Mouse (Mus musculus) heart, postnatal 10 days (tissue): ENCODE measurements around the gene Odf2l. TPM values are rescaled to one million over a fixed set of nuclear protein-coding genes. Genes with fewer than 3 reads are reported as not detected.
A peak's percentile ranks its signal among the peaks of the same experiment; 100 is the strongest.

Source experiments
- DNase-seq, 2 experiments: peaks; one replicate each; pipeline ENCODE4 v3.0.0; 2021
- intact Hi-C: fragments of 180-260 bp; cut with DNase I; formaldehyde crosslinking; loops from one replicate; pipeline ENCODE4 v1.15.1; 2025
- total RNA-seq, 2 experiments: library from RNA; stranded (reverse); gene quantifications; 2 replicates each; pipeline ENCODE4 v1.2.3; 2021

Odf2l gene
- total RNA-seq: 10 to 100 TPM; 15.2 to 16.7 TPM

DNA sequence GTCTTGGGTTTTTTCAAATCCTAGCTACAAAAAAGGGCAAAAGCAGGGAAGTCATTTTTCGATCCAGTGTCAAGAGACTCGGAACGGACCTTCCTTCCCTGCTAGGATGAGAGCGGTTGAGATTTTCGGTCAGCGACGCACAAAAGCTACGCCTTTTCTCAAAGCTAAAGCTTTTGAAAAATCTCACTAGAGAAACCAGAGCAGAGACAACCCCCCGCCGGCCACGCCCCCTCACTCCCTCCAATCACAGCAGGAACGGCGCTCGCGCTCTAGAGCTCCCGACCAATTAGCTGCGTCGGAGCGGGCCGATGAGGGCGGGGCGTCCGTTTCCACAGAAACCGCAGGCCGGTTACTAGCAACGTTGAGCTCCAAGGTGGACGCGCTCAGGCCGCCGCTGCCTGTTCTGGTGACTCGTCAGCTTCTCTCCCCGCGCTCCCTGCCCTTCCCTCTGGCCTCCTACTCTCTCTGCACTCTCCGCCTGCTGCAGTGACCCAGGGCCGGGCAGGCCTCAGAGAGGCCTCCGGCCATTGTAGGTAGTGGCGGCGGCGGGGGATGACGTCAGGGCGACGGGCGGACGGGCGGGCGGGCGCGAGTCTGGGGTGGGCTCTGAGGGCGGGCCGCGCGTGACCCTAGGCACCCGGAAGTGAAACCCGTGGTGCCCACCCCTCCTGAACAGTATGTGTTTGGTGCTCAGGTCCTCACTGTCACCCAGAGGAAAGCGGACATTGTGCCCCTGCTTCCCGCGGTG is at the start of gene Odf2l:
TSS of gene Odf2l (plus strand) at position 335 of the 748 bp plus-strand sequence.
- DNase-seq: peak; percentile 98
- intact Hi-C loops: no loop called here

GRCm38 (mm10) chr3:145068964-145069363 is 49.4 kb upstream of the Odf2l start:
- intact Hi-C loops: no loop called here
- no peak for DNase-seq

DNA sequence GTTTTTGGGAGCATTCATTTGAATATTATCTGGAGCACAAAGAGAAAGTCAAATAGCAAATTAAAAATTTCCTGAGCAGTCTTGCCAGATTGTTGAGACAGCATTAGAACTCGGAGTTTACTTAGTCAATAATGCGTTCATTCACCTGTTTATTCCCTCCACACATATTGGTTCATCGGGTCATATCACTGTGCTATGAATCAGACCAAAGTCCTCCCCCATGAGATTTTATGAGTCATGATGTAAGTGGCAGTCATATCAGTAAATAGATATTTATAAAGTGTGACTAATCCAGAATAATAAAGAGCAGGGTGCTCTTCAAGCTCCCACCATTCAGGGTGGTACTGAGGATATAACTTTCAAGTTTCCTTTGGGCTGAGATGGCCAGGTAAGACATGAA is 46.0 kb upstream of the Odf2l start:
- intact Hi-C loops: no loop called here
- no peak for DNase-seq

GRCm38 (mm10) chr3:145078405-145078804 is 40.0 kb upstream of the Odf2l start:
- DNase-seq: no peak
- intact Hi-C loops: no loop called here

GRCm38 (mm10) chr3:145080904-145081303 is 37.5 kb upstream of the Odf2l start:
- no peak for DNase-seq
- intact Hi-C loops: no loop called here

DNA sequence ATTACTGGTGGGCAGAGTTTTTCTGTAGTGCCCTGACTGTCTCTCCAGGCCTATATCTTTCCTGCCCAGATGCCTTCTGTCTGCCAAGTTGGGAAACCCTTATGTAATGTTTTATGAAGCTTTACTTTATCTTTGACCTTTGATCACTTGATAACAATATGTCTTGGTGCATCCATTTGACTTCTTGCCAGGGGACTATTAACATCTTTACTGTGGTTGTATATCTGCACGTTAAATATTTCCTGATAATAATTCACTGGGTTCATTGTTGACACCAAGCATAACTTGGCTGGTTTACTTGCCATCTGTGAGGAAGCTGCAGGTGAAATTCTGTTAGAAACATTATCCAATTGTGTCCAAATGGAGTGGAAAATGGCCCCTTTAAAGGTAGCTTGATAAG is 35.3 kb upstream of the Odf2l start:
- intact Hi-C loops: no loop called here

GRCm38 (mm10) chr3:145086180-145086579 is 32.2 kb upstream of the Odf2l start:
- no peak for DNase-seq

More for the DNA sequence above, 35.3 kb upstream of the Odf2l start:
- DNase-seq: no peak

GRCm38 (mm10) chr3:145087857-145088598 is 30.4 kb upstream of the Odf2l start:
- intact Hi-C loops: no loop called here

More at GRCm38 (mm10) chr3:145086180-145086579, 32.2 kb upstream of the Odf2l start:
- intact Hi-C loops: no loop called here

GRCm38 (mm10) chr3:145099291-145099690 is 19.1 kb upstream of the Odf2l start, which contains the start of gene Clca2:
TSS of gene Clca2 (minus strand) at chr3:145099443.
- DNase-seq: no peak
- intact Hi-C loops: no loop called here

More at GRCm38 (mm10) chr3:145087857-145088598, 30.4 kb upstream of the Odf2l start:
- no peak for DNase-seq

GRCm38 (mm10) chr3:145101891-145102555 is 16.4 kb upstream of the Odf2l start:
- DNase-seq: peak; percentile 49 to 53
- intact Hi-C loops: loop anchor here (10.0 kb wide), 1 partner anchor 647 kb away; no protein-coding TSS in a partner anchor

- intact Hi-C loops: loop anchor here (10.0 kb wide), 1 partner anchor 649 kb away; no protein-coding TSS in a partner anchor
- no peak for DNase-seq
Measured at GRCm38 (mm10) chr3:145103321-145103720, 15.1 kb upstream of the Odf2l start.

DNA sequence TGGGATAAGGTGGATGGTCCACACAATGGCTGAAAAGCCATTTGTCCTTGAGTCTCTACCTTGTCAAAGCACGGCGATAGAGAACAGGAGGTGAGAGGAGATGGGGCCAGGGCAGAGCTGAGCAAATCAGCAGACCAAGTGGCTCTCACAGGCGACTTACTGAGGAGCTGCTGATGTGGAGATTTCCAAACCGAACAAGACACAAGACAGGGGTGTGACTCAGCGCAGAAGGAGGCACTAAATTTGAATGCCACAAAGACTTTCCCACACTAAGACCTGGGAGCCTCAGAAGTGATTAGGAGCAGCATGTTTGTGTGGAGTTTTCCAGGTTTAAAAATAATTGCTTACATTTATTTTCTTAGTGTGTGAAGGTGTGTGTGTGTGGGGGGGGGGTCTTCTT is 14.6 kb upstream of the Odf2l start:
- no peak for DNase-seq
- intact Hi-C loops: loop anchor here (10.0 kb wide), 1 partner anchor 649 kb away; no protein-coding TSS in a partner anchor

GRCm38 (mm10) chr3:145105076-145105772 is 13.2 kb upstream of the Odf2l start:
- intact Hi-C loops: loop anchor here (10.0 kb wide), 1 partner anchor 650 kb away; no protein-coding TSS in a partner anchor
- peak in 1 of 2 experiments; percentile 31 for DNase-seq

DNA sequence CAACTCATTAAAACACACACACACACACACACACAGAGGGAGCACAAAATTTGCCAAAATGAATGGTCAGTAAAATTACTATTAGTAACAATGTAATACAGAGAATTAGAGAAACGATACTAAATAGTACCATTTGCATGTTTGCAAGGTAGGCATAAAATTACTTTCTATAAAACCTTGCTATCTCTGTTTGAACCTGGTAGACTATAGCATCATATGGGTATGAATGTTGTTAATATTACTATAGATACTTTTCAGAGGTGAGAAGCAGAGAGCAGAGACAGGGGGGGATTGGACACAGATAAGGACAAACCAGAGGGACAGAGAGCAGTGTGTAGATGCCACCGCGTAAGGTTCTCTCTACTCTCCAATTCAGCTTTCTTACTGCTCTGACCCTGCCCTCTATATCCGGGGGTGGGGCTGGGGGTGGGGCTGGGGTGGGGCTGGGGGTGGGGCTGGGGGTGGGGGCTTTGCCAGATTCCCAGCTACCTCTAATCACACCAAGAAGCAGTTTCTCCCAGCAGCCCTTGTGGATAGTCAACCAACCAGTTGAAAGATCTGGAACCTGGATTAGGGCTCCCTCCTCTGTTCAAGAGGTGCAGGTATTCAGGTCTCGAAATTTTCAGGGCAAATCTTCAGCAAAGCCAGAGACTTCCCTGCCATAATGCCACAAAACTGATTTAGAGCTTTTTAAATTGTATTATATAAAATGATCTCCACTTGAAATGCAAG is 12.4 kb upstream of the Odf2l start:
- intact Hi-C loops: loop anchor here (10.0 kb wide), 1 partner anchor 651 kb away; no protein-coding TSS in a partner anchor
- no peak for DNase-seq

- intact Hi-C loops: no loop called here
- DNase-seq: no peak
Measured at GRCm38 (mm10) chr3:145115169-145115568, 3.2 kb upstream of the Odf2l start.

GRCm38 (mm10) chr3:145117637-145118036 is 751 bp upstream of the Odf2l start:
- no peak for DNase-seq
- intact Hi-C loops: no loop called here

DNA sequence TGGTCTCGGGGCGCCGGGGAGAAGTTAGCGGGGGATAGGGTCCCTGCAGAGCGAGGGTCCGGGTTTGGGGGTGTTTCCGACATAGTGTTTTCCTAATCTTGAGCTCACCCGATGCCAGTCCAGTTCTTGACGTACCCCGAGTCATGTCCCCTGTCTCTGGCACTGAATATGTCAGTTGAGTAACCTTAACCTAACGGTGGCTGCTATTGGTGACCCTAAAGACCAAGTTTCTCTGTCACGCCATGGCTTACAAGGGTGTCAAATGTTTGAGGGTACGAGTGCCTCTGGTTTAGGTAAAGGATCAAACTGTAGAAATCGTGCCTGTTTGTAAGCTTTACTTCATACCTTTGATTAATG is 592 bp downstream of the Odf2l start:
- DNase-seq: no peak

GRCm38 (mm10) chr3:145119425-145119824 is 1.0 kb downstream of the Odf2l start:
- intact Hi-C loops: no loop called here
- DNase-seq: peak in 1 of 2 experiments; percentile 15

More for the DNA sequence above, 592 bp downstream of the Odf2l start:
- intact Hi-C loops: no loop called here

DNA sequence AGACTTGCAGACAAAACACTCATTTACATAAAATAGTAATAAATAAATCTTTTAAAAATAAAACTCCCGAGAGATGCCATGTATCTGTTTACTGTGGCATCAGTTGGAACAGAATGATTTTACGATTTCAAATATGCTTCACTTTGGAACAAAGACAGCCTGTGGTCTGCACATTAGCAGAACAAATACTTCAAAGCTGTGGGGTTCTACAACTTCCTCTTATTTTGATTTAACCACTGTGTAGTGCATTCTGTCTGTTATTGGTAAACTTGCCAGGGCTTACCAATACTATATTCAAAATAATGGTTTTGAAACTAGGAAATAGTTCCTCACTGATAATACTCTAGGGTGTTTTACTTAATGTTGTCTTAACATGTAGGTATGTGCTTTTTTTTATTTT is 8.2 kb downstream of the Odf2l start:
- intact Hi-C loops: no loop called here
- DNase-seq: no peak

DNA sequence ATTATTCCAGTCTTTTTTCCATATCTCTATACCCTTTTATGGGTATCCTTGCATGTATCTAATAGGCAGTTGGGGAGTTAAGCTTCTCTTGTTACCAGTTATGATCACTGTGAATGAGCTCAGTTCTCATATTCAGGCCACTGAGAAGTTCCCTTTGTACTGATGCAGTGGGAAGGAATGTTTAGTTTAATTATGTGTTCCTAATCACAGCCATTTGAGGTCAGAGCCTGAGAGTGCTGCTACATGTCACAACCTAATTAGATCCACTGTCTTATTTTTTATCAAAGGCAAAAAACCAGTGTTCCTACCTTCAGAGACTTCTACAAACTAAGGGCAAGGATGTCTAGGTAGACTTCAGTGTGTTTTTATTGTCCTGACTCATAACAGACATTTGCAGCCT is 11.0 kb downstream of the Odf2l start:
- intact Hi-C loops: no loop called here
- DNase-seq: no peak
